Mouse (Mus musculus): Measurements from ENCODE around the gene Mep1a. TPM values are rescaled to one million over a fixed set of nuclear protein-coding genes. Genes with fewer than 3 reads are reported as not detected.
A peak's percentile ranks its signal among the peaks of the same experiment; 100 is the strongest.

Mep1a gene
- polyA plus RNA-seq, 1 experiment from 2014 or later: 0.06 TPM

DNA sequence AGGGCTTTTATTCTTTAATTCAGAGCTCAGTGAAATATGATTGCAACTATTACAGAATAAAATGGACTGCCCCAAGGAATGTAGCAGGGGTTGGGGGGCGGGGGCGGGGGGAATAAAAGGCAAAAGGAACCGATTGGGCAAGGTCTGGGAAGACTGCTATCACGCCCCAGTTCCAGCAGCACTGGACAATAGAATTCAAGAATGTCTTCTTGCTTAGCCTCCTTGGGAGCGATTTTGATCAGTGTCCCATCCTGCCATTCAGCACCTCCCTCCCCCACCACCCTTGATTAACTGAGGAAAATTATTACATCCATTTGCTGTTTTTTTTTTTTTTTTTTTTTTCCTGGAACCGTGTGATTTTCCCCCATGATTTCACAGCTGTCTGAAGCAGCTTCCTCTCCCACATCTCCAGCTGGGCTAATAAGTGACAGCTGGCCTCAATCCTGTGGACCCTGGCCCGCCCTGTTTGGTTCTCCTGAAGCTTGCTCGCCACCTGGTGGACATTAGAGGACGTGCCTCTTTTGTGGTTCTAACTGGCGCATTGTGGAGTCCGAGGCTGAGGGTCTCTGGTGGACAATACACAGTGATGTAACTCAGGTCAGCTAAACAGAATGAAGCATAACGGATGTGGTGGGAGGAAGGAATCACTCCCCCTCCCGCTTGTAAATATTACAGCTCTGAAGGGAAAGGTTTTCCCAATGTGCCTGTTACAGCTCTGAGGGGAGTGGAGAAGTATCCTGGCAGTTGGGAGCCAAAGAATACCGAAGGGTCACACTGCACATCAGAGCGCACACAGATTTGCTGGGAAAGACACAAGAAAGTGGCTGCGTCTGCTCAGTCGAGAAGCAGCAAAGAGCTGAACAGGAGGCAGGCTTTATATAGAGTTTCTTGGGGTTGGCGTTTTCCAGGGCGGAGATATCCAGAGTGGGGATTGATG lies 42.1 kb downstream of the Mep1a start:
- peak; percentile 70 for ATAC-seq
- Histone ChIP-seq H3K27ac (ENCODE audit: low read depth) (no peak overlapping the region), H3K4me2 (ENCODE audit: low read depth, low read length) (no peak overlapping the region), H3K27me3 (ENCODE audit: insufficient read depth, low read length) (no peaks in the 10 kb centered on the region), H3K9ac (replicated peaks) (no peak overlapping the region), H3K4me3 (ENCODE audit: low read depth, low read length) (no peak overlapping the region), H3K9me3 (ENCODE audit: low read length) (no peaks in the 10 kb centered on the region), H3K36me3 (replicated peaks; ENCODE audit: insufficient read depth, low read length) (no peaks in the 10 kb centered on the region), H3K4me1 (ENCODE audit: insufficient read depth) (no peaks in the 10 kb centered on the region)
- DNase-seq: peak; percentile 73
- WGBS (ENCODE audit: insufficient replicate concordance): 35% methylated on average over 19 of the region's 19 CpGs
- TF ChIP-seq CTCF (IDR thresholded peaks at IDR 0.05; ENCODE audit: low read depth) (peak; percentile 93), EP300 (IDR thresholded peaks at IDR 0.05; ENCODE audit: low read depth) (no peak)

- WGBS (ENCODE audit: insufficient replicate concordance): 67% methylated on average over 12 of the region's 12 CpGs
Observed at GRCm38 (mm10) chr17:43459737-43460230, 42.8 kb downstream of the Mep1a start.

DNA sequence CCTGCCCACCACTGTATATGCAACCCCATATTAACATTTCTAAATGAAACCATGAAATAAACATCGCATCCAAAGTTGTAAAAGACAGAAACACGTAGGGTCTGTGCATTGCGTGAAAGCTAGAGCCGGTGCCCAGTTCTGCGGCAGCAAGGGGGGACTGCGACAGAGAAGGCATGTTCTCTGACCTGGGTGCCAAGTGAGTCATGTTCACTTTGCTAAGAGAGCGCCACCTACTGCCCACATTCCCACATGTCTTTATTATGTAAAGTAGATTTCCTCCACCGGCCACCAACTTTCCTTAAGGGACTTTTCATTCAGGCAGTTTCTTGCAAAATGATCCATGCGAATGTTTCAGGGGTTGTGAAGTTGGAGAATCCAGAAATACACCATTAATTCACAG lies 44.0 kb downstream of the Mep1a start:
- Histone ChIP-seq H3K9me3 (ENCODE audit: low read length) (no peaks in the 10 kb centered on the region), H3K27me3 (ENCODE audit: insufficient read depth, low read length) (no peaks in the 10 kb centered on the region), H3K4me1 (ENCODE audit: insufficient read depth) (no peaks in the 10 kb centered on the region), H3K4me3 (ENCODE audit: low read depth, low read length) (no peak overlapping the region), H3K4me2 (ENCODE audit: low read depth, low read length) (no peak overlapping the region), H3K27ac (ENCODE audit: low read depth) (no peak overlapping the region), H3K36me3 (replicated peaks; ENCODE audit: insufficient read depth, low read length) (no peaks in the 10 kb centered on the region), H3K9ac (replicated peaks) (no peak overlapping the region)
- ATAC-seq: no peak
- WGBS (ENCODE audit: insufficient replicate concordance): 13% methylated on average over 9 of the region's 9 CpGs
- DNase-seq: peak; percentile 79
- no peak for TF ChIP-seq EP300 (IDR thresholded peaks at IDR 0.05; ENCODE audit: low read depth)
- TF ChIP-seq CTCF (IDR thresholded peaks at IDR 0.05; ENCODE audit: low read depth): peak; percentile 82

More at GRCm38 (mm10) chr17:43459737-43460230, 42.8 kb downstream of the Mep1a start:
- H3K27ac ChIP-seq (ENCODE audit: low read depth): no peak overlapping the region
- no peak overlapping the region for H3K4me3 ChIP-seq (ENCODE audit: low read depth, low read length)
- H3K4me2 ChIP-seq (ENCODE audit: low read depth, low read length): no peak overlapping the region
- DNase-seq (no peak), ATAC-seq (no peak)
- no peaks in the 10 kb centered on the region for H3K27me3 ChIP-seq (ENCODE audit: insufficient read depth, low read length)
- H3K9me3 ChIP-seq (ENCODE audit: low read length): no peaks in the 10 kb centered on the region
- no peaks in the 10 kb centered on the region for H3K4me1 ChIP-seq (ENCODE audit: insufficient read depth)
- TF ChIP-seq EP300 (IDR thresholded peaks at IDR 0.05; ENCODE audit: low read depth): no peak
- TF ChIP-seq CTCF (IDR thresholded peaks at IDR 0.05; ENCODE audit: low read depth): no peak
- H3K36me3 ChIP-seq (replicated peaks; ENCODE audit: insufficient read depth, low read length): no peaks in the 10 kb centered on the region
- H3K9ac ChIP-seq (replicated peaks): no peak overlapping the region

DNA sequence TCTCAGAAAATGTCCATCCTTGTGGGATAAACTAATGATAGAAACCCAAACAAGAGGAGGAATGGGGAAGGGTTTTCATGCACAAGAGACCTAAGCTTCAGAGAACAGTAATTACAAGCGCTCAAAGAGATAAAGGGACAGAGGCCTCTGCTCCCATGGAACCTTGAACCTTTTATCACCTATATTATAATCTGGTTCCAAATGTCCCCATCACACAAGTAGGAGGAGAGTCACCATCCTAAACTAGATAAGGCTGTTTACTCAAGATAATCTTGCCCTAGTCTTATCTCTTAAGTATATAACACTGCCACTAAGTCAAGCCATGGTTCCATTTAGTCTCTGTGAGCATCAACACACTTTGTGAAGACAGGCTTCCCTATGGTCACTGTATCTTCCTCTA lies 51.4 kb downstream of the Mep1a start:
- Histone ChIP-seq H3K9me3 (ENCODE audit: low read length) (no peaks in the 10 kb centered on the region), H3K9ac (replicated peaks) (no peak overlapping the region), H3K4me2 (ENCODE audit: low read depth, low read length) (no peak overlapping the region), H3K27me3 (ENCODE audit: insufficient read depth, low read length) (no peaks in the 10 kb centered on the region), H3K4me3 (ENCODE audit: low read depth, low read length) (no peak overlapping the region), H3K27ac (ENCODE audit: low read depth) (no peak overlapping the region), H3K36me3 (replicated peaks; ENCODE audit: insufficient read depth, low read length) (no peaks in the 10 kb centered on the region), H3K4me1 (ENCODE audit: insufficient read depth) (no peaks in the 10 kb centered on the region)
- no peak for TF ChIP-seq CTCF (IDR thresholded peaks at IDR 0.05; ENCODE audit: low read depth)
- no peak for TF ChIP-seq EP300 (IDR thresholded peaks at IDR 0.05; ENCODE audit: low read depth)
- no peak for DNase-seq
- 62% methylated on average over 1 of the region's 1 CpGs for WGBS (ENCODE audit: insufficient replicate concordance)
- no peak for ATAC-seq

GRCm38 (mm10) chr17:43434485-43434884 lies 68.1 kb downstream of the Mep1a start:
- Histone ChIP-seq H3K9ac (replicated peaks) (no peak overlapping the region), H3K4me2 (ENCODE audit: low read depth, low read length) (no peak overlapping the region), H3K27ac (ENCODE audit: low read depth) (no peak overlapping the region), H3K27me3 (ENCODE audit: insufficient read depth, low read length) (no peaks in the 10 kb centered on the region), H3K36me3 (replicated peaks; ENCODE audit: insufficient read depth, low read length) (no peaks in the 10 kb centered on the region), H3K4me3 (ENCODE audit: low read depth, low read length) (no peak overlapping the region), H3K4me1 (ENCODE audit: insufficient read depth) (no peaks in the 10 kb centered on the region), H3K9me3 (ENCODE audit: low read length) (no peaks in the 10 kb centered on the region)
- TF ChIP-seq EP300 (IDR thresholded peaks at IDR 0.05; ENCODE audit: low read depth): no peak
- TF ChIP-seq CTCF (IDR thresholded peaks at IDR 0.05; ENCODE audit: low read depth): no peak
- WGBS (ENCODE audit: insufficient replicate concordance): 68% methylated on average over 8 of the region's 8 CpGs
- ATAC-seq (no peak), DNase-seq (no peak)

DNA sequence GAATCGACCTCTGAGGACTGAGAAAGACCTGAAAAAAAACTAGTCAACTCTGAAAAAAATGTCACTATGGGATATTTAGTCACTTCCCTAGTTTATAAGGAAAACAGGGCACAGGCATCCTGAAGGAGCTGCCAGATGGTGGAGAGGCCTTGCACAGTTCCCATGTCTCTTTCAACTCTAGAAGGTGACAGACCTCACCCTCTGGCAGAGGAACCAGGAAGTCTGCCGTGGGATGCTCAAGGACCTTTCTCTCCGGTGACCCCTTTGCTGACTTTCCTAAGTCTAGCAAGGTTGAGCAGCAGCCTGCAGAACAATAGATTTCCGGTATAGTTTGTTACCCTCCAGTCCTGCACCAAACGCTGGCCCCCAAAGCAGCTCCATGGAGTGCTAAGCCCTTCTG lies 70.9 kb downstream of the Mep1a start:
- Histone ChIP-seq H3K4me3 (ENCODE audit: low read depth, low read length) (no peak overlapping the region), H3K9me3 (ENCODE audit: low read length) (no peaks in the 10 kb centered on the region), H3K27ac (ENCODE audit: low read depth) (no peak overlapping the region), H3K36me3 (replicated peaks; ENCODE audit: insufficient read depth, low read length) (no peaks in the 10 kb centered on the region), H3K27me3 (ENCODE audit: insufficient read depth, low read length) (no peaks in the 10 kb centered on the region), H3K9ac (replicated peaks) (no peak overlapping the region), H3K4me1 (ENCODE audit: insufficient read depth) (no peaks in the 10 kb centered on the region), H3K4me2 (ENCODE audit: low read depth, low read length) (no peak overlapping the region)
- WGBS (ENCODE audit: insufficient replicate concordance): 65% methylated on average over 5 of the region's 5 CpGs
- ATAC-seq (no peak), DNase-seq (no peak)
- no peak for TF ChIP-seq CTCF (IDR thresholded peaks at IDR 0.05; ENCODE audit: low read depth)
- TF ChIP-seq EP300 (IDR thresholded peaks at IDR 0.05; ENCODE audit: low read depth): no peak

Other genes starting within 250 kb of the Mep1a start
- gene Adgrf1, start 232.5 kb downstream of the Mep1a start, polyA plus RNA-seq (2015; fragmentation: Nextera tagmentation; extraction: Ambion mirVana): 0.60 and 0.69 TPM in 2 replicates
- gene Adgrf5, start 142.4 kb downstream of the Mep1a start, polyA plus RNA-seq (2015; fragmentation: Nextera tagmentation; extraction: Ambion mirVana): 2.5 and 3.5 TPM in 2 replicates
- gene Ankrd66, start 40.8 kb upstream of the Mep1a start, polyA plus RNA-seq (2015; fragmentation: Nextera tagmentation; extraction: Ambion mirVana): 0.11 and 0.23 TPM in 2 replicates
- gene Pla2g7, start 65.3 kb upstream of the Mep1a start, polyA plus RNA-seq (2015; fragmentation: Nextera tagmentation; extraction: Ambion mirVana): 57.0 and 61.4 TPM in 2 replicates
- gene Tdrd6, start 127.5 kb upstream of the Mep1a start, polyA plus RNA-seq (2015; fragmentation: Nextera tagmentation; extraction: Ambion mirVana): not detected in 2 replicates
- 1.5 and 1.8 TPM in 2 replicates for gene Slc25a27, start 164.4 kb upstream of the Mep1a start, polyA plus RNA-seq (2015; fragmentation: Nextera tagmentation; extraction: Ambion mirVana)
- gene Cyp39a1, start 164.6 kb upstream of the Mep1a start, polyA plus RNA-seq (2015; fragmentation: Nextera tagmentation; extraction: Ambion mirVana): 70.6 and 74.6 TPM in 2 replicates

Measured in liver, postnatal 0 days (tissue).